ENCODE assay signal across 8 mouse cellular contexts in genomic region chr6:146724581-146725383, GRCm38 (mm10). TPM values are rescaled to one million over a fixed set of nuclear protein-coding genes. Genes with fewer than 3 reads are reported as not detected.
A peak's percentile ranks its signal among the peaks of the same experiment; 100 is the strongest.
DNase-seq lines count a peak whose midpoint lies in the region; ATAC-seq lines count a peak whose summit lies in the region.

Stk38l (plus strand) TSS chr6:146724995.

- H3K27ac ChIP-seq in hindbrain, embryonic 12.5 days, result peak within 1 kb of the TSS; percentile 87

- WGBS in hindbrain, embryonic 12.5 days, result 3% methylated on average over 52 of the region's 87 CpGs

- H3K9ac ChIP-seq in hindbrain, embryonic 12.5 days, result peak within 1 kb of the TSS; percentile 86

- H3K9me3 ChIP-seq in hindbrain, embryonic 12.5 days (replicated peaks), result no peaks in the 10 kb centered on the region

- H3K4me1 ChIP-seq in hindbrain, embryonic 12.5 days, result peaks cover 6% of the 10 kb centered on the region; the same call in 1 of the 2 replicates

- H3K36me3 ChIP-seq in hindbrain, embryonic 12.5 days, result no peaks in the 10 kb centered on the region

- H3K4me3 ChIP-seq in hindbrain, embryonic 12.5 days, result peak within 1 kb of the TSS; percentile 92

- ATAC-seq in hindbrain, embryonic 12.5 days (ENCODE audit: low FRiP score), result peak; percentile 99

- peak; percentile 96 for DNase-seq in MN1 (ENCODE audit: low spot score)
- DNase-seq in cerebellum, adult 9-10 months, result peak; percentile 95
- peak; percentile 85 to 96 for DNase-seq in frontal cortex, adult 2 months (ENCODE audit: extremely low spot score in 1 of 2, low spot score in 1 of 2)
- DNase-seq in layer of hippocampus, postnatal 14 days (ENCODE audit: low spot score in 2 of 2), result peak; percentile 94 to 96
- DNase-seq in lung, postnatal 14 days, result peak; percentile 96
- peak; percentile 95 for DNase-seq in retina, adult 2 months (ENCODE audit: low read depth, low spot score)
- peak; percentile 95 for DNase-seq in thymus, postnatal 36 days

- H3K27me3 ChIP-seq in hindbrain, embryonic 12.5 days, result no peaks in the 10 kb centered on the region

- peak within 1 kb of the TSS; percentile 82 for H3K4me2 ChIP-seq in hindbrain, embryonic 12.5 days (replicated peaks)

RNA-seq across cellular contexts. Expression of gene Stk38l, which starts in this region (rescaled TPM):
- polyA plus RNA-seq in frontal cortex, adult 2 months (2012; rRNA removed), result 17.8 and 18.3 TPM in 2 replicates
- polyA plus RNA-seq in hindbrain, embryonic 12.5 days (2016; fragmentation: Nextera tagmentation; extraction: Ambion mirVana), result 19.4 and 19.6 TPM in 2 replicates
- total RNA-seq in layer of hippocampus, postnatal 14 days (2021), result 10 to 100 TPM; 19.2 to 19.6 TPM

Comparison
In these comparisons a context has a peak if more than half of its experiments do, and no peak if none do; other contexts are left out.
1. Peak in every context shown above with its lines: DNase-seq, ATAC-seq, H3K4me3 ChIP-seq and H3K27ac ChIP-seq.